Mouse (Mus musculus) v-Abl transformed pro-B cells (cell line): ENCODE results near the gene Sbno1.
"Not testable (repeated sequence)": the region's sequence is repeated elsewhere in the genome, so short reads cannot be mapped to it uniquely, and the experiment has no call there.

ENCODE experiments used
- in situ Hi-C, 2 experiments: fragments of 400-800 bp; cut with MboI; formaldehyde crosslinking; loops; one replicate each; pipeline ENCODE4 v1.15.1; 2025; ENCODE audit not compliant: unreplicated experiment in 2 of 2

The Sbno1 gene

DNA sequence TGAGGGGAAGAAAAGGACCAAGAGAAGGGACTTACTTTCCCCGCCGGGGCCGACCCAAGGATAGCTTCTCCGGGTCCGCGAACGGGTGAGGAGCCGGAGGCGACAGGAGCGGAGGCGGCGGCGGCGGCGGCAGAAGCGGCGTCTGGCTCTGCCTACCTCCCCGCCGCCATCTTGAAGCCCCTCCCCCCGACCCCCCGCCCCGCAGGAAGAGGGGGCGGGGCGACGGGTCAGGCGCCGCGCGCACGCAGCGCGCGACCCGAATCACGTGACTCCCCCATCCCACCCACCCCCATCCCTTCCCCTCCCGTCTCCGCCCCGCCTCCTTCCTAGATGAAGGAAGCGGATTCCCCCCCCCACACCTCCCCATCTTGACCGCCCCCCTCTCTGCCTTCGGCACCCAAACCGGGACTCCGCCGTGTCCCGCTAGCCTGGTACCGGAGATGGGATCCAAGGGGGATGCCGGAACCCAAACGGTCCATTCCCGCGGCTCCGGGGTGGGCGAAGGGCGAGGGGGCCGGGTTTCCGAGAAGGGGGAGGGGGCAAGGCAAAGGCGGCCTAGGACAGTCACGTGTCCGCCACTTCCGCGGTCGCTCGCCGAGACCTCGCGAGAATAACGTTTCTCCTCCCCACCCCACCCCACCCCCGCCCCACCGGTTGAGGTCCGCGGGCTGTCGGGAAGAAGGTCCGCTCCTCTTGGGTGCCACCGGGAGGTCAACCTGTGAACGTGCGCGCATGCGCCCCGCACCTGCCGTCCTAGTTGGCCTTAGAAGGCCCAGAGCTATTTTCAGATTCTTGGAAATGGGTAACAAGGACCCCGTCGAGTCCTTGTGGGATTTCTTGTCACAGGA, at the start of gene Sbno1:
TSS of gene Sbno1 (minus strand) at position 590 of the 848 bp plus-strand sequence.
- in situ Hi-C loops = loop anchor here in 1 of 2 experiments (25.0 kb wide), 1 partner anchor 937 kb away; no protein-coding TSS in a partner anchor

DNA sequence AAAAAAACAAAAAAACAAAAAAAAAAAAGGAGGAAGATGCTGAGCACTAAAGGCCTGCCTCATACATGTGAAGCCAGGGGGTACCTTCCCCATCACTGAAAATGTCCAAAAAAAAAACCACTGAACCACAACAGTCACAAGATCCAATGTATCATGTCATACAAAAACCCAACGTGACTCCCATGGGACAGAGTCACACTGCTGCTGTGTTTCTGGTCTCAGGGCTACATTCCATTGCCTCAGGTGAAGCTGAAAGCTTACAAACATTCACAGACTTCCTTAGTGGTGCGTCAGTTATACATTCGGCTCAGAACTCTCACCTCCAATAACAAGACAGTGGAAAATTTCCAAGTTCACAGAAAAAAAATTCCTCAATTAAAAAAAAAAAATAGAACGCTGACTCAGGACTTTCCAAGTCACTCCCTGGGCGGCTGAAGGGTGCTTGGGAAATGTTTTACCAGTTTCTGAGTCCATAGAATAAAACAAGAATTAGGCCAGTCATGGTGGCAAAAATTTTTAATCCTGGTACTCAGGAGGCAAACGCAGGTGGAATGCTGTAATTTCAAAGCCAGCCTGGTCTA, 44.9 kb upstream of the Sbno1 start:
- in situ Hi-C loops = no loop called here

DNA sequence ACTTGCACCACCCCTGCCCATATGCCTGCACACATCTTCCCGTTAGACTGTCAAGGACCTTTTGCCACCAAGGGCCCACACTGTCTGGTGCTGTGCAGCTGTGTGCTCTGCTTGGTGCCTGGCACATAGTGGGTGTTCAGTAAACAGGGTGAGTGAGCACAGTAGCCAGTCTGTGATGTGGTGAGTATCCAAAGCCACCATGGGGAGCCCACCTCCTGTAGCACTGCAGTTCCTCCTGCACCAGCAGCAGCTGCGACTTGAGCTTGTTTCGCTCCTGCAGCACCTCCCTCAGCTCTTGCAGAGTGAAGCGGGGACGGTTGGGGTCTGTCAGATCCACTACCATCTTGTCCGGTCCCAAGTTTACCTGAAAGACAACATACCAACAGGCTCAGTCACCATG, 43.7 kb upstream of the Sbno1 start:
- in situ Hi-C loops = no loop called here

DNA sequence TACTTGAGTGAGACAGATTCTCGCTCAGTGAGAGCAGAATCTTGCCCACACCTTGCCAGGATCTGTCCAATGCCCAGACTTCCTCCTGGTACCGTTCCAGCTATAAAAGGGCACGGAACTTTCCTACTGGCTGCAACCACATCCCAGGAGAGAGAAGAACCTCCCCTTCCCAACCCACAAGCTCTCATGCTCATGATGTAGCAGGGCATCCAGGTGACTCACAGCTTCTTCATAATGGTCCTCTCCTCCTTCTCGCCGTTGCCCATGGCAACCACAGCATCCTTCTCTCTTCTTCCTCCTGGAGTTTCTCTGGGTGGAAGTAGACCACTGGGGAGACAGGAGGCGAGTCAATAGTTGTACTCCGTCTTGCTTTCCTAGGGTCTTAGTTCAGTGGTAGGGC, 42.6 kb upstream of the Sbno1 start:
- in situ Hi-C loops = no loop called here

DNA sequence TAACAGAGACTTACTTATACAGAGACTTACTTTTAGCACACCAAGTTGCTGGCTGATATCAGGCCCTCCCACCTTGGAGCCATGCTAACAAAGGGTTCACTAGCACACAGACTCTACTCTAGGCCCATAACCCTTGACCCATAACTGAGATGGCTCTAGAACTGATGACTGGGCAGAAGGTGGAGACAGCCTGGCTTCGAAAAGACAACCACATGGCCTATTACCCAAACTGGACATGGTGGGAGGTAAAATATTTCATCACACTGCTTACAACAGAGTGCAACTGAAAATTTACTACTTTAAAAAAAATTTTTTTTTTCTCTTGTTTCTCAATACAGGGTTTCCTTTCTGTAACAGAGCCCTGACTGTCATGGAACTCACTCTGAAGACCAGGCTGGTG, 42.0 kb upstream of the Sbno1 start:
- in situ Hi-C loops = no loop called here

DNA sequence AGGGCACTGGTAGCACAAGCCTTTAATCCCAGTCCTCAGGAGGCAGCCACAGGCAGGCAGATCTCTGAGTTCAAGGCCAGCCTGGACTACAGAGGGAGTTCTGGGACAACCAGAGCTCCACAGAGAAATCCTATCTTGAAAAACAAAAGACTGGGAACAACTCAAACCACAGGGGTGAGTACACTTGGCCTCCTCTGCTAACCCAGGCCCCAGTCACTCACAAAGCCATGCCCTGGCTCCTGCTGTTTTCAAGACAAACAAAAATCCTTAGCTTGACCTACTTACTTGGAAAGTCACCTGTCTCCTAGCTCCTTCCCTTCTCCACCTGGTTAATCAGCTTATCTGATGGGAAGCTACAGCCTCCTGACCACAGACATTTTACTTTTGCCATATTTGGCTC, 39.1 kb upstream of the Sbno1 start:
- in situ Hi-C loops = no loop called here

DNA sequence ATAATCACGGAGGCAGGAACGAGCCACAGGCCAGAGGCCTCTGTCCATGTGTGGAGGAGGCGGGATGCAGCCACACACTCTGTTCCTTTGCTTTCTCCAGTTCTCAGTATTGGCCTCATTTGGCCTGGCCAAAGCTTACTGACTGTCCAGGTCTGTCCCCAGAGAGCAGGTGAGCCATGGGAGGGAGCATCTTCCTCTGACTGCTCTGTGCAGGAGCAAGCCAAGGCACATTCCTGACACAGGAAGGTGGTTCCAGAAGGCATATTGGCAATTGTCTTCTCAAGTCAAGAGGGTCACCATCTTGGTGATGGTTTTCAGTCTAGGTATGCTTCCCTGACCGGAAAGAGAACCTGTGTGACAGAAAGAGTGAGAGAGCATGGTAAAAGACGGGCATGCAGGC, 37.7 kb upstream of the Sbno1 start:
- in situ Hi-C loops = no loop called here

DNA sequence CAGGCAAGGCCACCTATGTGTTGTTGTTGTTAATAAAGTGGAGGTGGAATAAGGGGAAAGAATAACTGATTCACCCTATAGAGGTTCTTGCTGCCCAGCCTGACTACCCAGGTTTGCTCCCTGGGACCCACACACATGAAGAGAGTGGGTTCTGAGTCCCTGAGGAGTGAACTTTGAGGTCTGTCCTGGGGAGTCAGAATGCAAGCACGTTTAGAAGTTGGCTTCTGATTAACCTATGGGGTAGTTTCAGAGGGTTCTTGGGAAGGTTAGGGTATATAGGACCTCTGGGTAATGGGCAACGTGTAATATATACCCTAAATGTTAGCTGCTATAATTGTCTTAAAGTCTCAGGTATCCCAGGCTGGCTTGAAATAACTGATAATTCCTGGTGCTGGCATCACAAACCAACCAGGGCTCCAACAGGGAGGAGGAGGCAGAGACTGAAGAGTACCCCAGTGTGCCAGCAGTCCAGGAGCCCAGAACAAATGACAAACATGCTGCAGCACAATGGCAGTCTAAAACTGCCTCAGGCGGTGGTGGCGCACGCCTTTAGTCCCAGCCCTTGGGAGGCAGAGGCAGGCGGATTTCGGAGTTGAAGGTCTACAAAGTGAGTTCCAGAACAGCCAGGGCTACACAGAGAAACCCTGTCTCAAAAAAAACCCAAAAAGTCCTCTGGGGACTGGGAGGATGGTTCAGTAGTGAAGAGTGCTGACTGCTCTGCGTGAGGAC, 36.7 kb upstream of the Sbno1 start:
- in situ Hi-C loops = no loop called here

DNA sequence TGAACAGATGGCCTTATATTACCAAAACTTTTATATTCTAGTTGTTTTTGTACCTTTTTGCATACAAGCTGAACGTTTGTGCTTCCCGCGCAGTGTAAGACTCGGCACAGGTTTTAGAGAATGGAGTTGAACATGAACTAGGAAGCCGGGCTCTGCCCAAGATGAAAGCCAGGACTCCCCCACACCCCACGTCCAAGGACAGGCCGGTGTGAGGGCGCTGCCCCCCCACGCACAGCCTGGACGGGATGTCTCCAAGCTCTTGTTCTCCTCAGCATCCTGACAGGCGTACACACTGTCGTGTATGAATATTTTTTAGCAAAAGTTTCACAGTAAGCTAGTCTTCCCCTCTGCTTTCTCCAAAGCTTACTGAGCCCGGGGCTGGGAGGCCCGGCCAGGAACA, 35.1 kb upstream of the Sbno1 start:
- in situ Hi-C loops = not testable (repeated sequence)

DNA sequence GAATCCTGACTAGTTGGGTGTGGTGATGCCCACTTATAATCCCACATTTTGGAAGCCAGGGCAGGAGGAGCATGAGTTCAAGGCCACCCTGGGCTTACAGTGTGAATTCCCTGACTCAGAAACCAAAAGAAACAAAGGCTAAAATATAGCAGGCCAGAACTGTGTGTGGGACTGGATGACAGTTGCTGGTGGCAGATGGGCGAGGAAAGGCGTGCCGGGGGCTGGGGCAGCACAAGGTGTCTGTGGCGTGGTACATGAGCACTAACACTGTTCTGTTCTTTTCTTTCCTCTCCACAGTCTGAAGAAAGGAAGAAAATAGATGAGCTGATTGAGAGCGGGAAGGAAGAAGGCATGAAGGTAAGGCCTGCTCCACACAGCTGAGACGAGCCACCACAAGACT, 31.0 kb upstream of the Sbno1 start:
- in situ Hi-C loops = no loop called here

DNA sequence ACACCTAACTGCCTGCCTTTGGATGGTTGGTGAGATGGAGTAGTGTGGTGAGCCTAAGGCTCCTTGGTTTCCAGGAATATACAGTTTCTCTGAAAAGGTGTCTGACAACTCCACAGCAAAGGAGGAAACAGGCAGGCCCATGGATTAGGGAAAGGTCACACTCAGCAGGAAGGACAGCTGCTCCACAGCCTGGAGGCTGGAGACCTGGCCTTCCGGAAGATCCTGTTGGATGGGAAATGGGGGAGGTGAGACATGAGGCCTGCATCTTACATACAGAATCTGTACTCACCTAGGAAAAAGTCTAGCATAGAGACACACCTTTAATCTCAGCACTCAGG, 28.2 kb upstream of the Sbno1 start:
- in situ Hi-C loops = no loop called here

DNA sequence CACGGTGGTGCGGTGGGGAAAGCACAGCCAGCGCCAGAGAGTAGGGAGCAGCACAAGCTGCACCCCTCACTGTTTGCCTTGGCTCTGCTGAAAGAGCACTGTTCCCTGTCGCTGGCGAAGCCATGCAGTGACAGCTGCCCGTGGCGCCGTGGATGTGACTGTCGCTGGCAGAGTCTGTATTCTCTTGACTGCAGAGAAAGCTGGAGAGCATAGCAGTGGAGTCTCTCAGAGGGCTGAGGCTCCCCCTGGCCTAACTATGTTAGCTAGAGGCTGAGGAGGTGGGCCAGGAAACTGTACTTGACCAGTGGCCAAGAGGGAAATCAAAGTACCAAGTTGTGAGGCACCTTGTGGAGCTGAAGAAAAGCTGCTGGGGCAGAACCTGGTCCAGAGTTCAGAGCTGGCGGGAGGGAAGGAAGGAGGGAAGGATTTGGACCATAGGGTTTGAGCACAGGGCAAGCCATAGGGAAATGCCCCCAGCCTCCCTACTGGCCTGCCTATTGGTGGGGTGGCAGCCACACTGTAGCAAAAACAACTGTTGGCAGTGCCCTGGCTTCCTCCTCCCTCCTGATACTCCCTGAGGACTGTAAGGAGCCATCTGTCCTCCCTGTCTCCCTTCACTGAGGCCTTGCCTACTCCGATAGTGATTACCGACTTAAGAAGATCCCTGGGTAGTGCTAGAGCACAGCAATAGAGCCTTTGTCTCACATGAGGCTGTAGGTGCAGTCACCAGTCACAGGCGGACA, 27.7 kb upstream of the Sbno1 start:
- in situ Hi-C loops = no loop called here

DNA sequence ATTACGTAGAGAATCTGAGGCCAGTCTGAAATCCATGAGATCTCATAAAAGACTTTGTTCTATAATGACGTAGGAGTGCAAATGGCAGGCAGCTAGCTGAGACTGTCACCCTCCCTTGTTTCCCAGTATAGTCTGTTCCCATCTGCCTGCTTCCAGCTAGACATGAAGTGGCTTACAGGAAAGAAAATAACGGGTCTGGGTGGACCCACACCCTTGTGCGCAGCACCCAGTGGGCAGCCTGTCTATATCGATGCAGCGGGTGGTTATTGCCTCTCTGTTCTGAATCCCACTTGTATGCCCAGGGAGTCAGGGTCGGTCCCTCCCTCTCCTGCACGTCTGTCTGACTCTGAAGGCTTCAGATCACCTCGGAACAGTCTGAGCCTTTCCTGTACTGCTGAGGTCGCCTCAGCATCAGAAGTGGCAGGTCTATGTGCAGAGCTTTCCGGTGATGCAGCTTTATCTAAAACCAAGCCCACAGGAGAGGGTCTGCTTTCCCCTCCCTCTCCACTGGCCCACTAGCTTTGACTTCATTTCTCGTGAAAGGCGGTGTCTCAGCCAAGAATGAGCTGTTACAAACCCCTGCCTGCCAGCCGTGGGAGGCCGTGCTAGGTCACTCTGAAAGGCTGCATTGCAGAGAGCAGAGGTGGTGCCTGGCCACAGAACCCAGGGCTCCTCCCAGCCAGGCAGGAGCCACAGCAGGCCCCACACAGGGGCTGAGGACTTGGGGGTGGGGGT, 26.9 kb upstream of the Sbno1 start:
- in situ Hi-C loops = no loop called here

DNA sequence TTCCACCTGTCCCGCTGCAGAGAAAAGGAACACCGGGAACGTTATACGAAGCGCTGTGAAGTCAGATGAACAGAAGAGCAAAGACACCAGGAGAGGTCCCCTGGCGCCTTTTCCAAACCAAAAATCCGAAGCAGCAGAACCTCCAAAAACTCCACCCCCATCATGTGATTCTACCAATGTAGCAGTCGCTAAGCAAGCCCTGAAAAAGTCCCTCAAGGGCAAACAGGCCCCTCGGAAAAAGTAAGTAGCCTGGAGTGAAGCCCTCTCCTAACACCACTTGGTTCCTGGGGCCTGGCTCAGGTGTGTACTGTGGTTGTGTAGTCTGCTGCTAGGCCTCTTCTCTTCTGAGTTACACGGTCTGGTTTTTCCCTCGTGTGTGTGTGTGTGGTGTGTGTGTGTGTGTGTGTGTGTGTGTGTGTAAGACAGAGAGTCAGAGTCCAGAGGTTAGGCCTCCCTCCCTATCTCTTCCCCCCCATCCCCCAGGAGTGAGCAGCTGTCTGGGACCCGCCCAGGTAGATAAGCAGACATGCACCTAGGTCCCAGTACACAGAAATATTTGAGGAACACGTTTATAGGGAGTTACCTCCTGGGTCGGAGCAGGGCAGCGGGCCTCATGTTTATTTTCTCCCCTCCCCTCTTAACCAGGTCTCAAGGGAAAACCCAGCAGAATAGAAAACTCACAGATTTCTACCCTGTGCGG, 25.0 kb upstream of the Sbno1 start:
- in situ Hi-C loops = no loop called here

DNA sequence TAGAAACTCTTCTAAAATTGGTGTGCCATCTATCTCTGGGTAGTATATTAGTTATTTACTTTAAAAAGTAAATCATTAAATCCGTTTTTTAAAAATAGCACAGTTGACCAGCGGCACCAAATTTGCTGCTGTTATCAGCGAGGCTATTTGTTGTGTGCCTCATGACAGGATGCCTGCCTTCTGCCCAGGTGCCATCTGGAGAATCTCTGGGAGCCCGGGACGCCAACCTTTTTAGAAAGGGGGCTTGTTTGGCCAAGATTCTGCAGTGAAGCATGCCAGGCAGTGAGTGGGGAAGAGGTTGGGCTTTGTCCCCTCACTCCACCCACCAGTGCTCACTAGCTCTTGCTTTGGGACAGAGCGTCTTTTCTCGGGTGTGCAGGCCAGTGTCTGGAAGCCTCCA, 24.2 kb upstream of the Sbno1 start:
- in situ Hi-C loops = no loop called here

DNA sequence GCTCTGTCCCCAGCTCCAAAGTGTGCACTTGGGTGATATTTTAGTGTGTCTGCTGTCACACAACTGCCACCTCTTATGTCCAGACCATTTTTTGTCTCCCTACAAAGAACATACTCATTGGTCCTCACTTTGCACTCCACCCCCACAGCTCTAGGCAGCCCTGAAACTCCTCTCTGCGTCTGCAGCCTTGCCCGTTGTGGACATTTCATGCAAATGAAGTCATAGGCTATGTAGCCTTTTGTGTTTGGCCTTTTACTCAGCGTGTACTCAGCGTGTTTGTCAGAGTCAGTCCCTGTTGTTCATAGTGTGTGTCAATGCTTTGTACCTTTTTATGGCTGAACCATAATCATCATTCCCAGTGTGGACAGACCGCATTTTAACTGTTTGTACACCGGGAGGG, 23.7 kb upstream of the Sbno1 start:
- in situ Hi-C loops = loop anchor here in 1 of 2 experiments (25.0 kb wide), 1 partner anchor 913 kb away; no protein-coding TSS in a partner anchor

DNA sequence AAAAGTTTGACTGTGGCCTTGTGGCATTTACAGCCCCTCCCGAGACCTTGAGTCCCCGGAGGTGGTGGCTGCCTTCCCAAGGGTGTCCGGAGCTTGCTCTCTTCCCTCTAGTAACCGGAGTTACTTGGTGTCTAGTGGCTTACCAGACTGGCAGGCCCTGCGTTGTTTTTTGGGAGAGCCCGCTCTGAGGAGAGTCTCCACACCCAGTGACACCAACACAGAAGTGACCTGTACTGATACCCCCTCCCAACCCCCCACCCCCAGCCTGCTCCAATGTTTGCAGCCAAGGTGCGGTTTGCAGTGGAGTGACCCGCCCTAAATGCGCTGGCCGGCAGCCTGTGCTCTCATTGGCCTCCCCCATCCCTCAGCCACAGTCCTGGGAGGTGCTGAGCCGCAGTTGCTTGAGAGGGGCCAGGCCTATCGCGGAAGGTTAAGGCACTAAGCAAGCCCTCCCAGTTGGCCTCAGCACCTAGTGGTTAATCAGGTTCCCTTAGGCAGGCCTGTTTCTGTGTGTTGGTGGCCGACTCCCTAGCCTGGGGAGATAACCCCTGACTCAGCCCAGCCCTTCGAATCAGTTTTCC, 20.6 kb upstream of the Sbno1 start:
- in situ Hi-C loops = loop anchor here in 1 of 2 experiments (25.0 kb wide), 1 partner anchor 916 kb away; no protein-coding TSS in a partner anchor

DNA sequence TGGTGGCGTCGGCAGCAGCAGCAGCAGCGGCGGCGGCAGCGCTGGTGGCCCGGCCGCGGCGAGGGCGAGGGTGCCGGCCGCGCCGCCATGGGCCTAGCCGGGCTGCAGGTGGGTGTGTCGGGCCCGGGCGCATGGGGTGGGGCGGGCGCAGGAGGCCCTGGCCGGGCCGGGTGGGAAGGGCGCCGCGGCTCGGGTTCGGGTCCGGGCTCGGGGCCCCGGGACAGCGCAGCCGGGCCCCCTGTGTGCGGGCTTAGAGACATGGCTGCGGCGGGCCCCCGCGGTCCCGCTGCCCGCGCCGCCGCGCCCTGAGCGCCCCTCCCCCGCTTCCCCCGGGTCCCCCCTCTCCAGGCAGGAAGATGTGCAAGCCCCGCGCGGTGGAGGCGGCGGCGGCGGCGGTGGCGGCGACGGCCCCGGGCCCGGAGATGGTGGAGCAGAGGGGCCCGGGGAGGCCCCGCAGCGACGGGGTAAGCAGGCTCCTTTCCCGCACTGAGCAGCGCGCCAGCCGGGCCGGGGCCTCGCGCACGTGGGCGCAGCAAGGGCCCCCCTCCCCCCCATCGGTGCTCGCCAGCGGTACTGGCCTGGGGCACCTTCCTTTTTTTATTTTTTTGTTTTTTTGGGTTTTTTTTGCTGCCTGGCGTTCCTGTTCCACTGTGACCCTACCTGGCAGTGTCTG, 20.0 kb upstream of the Sbno1 start:
- in situ Hi-C loops = loop anchor here in 1 of 2 experiments (25.0 kb wide), 1 partner anchor 917 kb away; no protein-coding TSS in a partner anchor
